Comparison of ENCODE assay signal across 9 mouse cellular contexts in genomic region chr2:26571826-26572225, GRCm38 (mm10). TPM values are rescaled to one million over a fixed set of nuclear protein-coding genes. Genes with fewer than 3 reads are reported as not detected.
DNase-seq lines count a peak whose midpoint lies in the region; ATAC-seq lines count a peak whose summit lies in the region.
"Had no signal": no experiment of that assay in that cellular context is flagged by ENCODE, and none has a peak within 500 bp of the region (broad histone marks: within the 10 kb centered on the region; RNA-seq: fewer than 3 reads in every experiment).

No protein-coding gene starts in this region.

- peak overlapping the region; percentile 25; the same call in 1 of the 2 replicates for H3K27ac ChIP-seq in forebrain, embryonic 11.5 days (ENCODE audit: low read depth, low read length)
- H3K27ac ChIP-seq in forebrain, embryonic 13.5 days, result no peak overlapping the region
- H3K27ac ChIP-seq in forebrain, embryonic 15.5 days (replicated peaks), result peak overlapping the region; percentile 11; the same call in 1 of the 2 replicates
- H3K27ac ChIP-seq in lung, embryonic 15.5 days, result peak overlapping the region; percentile 83
- H3K27ac ChIP-seq: embryonic facial prominence, embryonic 12.5 days had no signal

- H3K4me2 ChIP-seq in forebrain, embryonic 11.5 days (ENCODE audit: low read depth, low read length, severe bottlenecking), result no peak overlapping the region
- H3K4me2 ChIP-seq in forebrain, embryonic 13.5 days, result no peak overlapping the region
- H3K4me2 ChIP-seq in forebrain, embryonic 15.5 days (replicated peaks), result no peak overlapping the region
- peak overlapping the region; percentile 44 for H3K4me2 ChIP-seq in lung, embryonic 15.5 days
- H3K4me2 ChIP-seq: embryonic facial prominence, embryonic 12.5 days had no signal

- H3K4me1 ChIP-seq in forebrain, embryonic 11.5 days (replicated peaks; ENCODE audit: control insufficient read depth, insufficient read depth, low read length), result no peaks in the 10 kb centered on the region; the same call in 1 of the 2 replicates
- H3K4me1 ChIP-seq in forebrain, embryonic 13.5 days, result peaks cover 17% of the 10 kb centered on the region
- peaks cover 11% of the 10 kb centered on the region for H3K4me1 ChIP-seq in forebrain, embryonic 15.5 days
- H3K4me1 ChIP-seq in lung, embryonic 15.5 days, result peaks cover 48% of the 10 kb centered on the region

- no peak overlapping the region for H3K4me3 ChIP-seq in forebrain, embryonic 11.5 days (ENCODE audit: low read depth, low read length)
- no peak overlapping the region for H3K4me3 ChIP-seq in forebrain, embryonic 13.5 days
- no peak overlapping the region for H3K4me3 ChIP-seq in forebrain, embryonic 15.5 days
- H3K4me3 ChIP-seq in lung, embryonic 15.5 days, result no peak overlapping the region
- H3K4me3 ChIP-seq: embryonic facial prominence, embryonic 12.5 days had no signal

- H3K36me3 ChIP-seq in forebrain, embryonic 11.5 days (ENCODE audit: control insufficient read depth, insufficient read depth, low read length), result no peaks in the 10 kb centered on the region
- no peaks in the 10 kb centered on the region for H3K36me3 ChIP-seq in forebrain, embryonic 13.5 days (ENCODE audit: poor library complexity, severe bottlenecking)
- H3K36me3 ChIP-seq in forebrain, embryonic 15.5 days, result no peaks in the 10 kb centered on the region
- H3K36me3 ChIP-seq in lung, embryonic 15.5 days, result no peaks in the 10 kb centered on the region
- H3K36me3 ChIP-seq: embryonic facial prominence, embryonic 12.5 days had no signal

- WGBS in forebrain, embryonic 11.5 days, result 78% methylated on average over 5 of the region's 5 CpGs
- 74% methylated on average over 5 of the region's 5 CpGs for WGBS in forebrain, embryonic 13.5 days
- 62% methylated on average over 5 of the region's 5 CpGs for WGBS in forebrain, embryonic 15.5 days
- 61% methylated on average over 5 of the region's 5 CpGs for WGBS in lung, embryonic 15.5 days

- H3K9me3 ChIP-seq in forebrain, embryonic 11.5 days (ENCODE audit: control insufficient read depth, low read length), result no peaks in the 10 kb centered on the region
- no peaks in the 10 kb centered on the region for H3K9me3 ChIP-seq in forebrain, embryonic 13.5 days (replicated peaks)
- no peaks in the 10 kb centered on the region for H3K9me3 ChIP-seq in forebrain, embryonic 15.5 days
- H3K9me3 ChIP-seq in lung, embryonic 15.5 days, result no peaks in the 10 kb centered on the region
- H3K9me3 ChIP-seq: embryonic facial prominence, embryonic 12.5 days had no signal

- no peaks in the 10 kb centered on the region for H3K27me3 ChIP-seq in forebrain, embryonic 11.5 days (ENCODE audit: control insufficient read depth, insufficient read depth, low read length)
- no peaks in the 10 kb centered on the region for H3K27me3 ChIP-seq in forebrain, embryonic 13.5 days
- no peaks in the 10 kb centered on the region for H3K27me3 ChIP-seq in forebrain, embryonic 15.5 days
- no peaks in the 10 kb centered on the region for H3K27me3 ChIP-seq in lung, embryonic 15.5 days
- H3K27me3 ChIP-seq: embryonic facial prominence, embryonic 12.5 days had no signal

- DNase-seq in forebrain, embryonic 11.5 days (ENCODE audit: low spot score), result no peak
- DNase-seq in kidney, adult 8-10 months, result peak; percentile 58 to 74
- no peak for DNase-seq in thymus, postnatal 25 days
- DNase-seq in urinary bladder, postnatal 10 days (ENCODE audit: low spot score), result no peak
- no peak for DNase-seq in testis, postnatal 14 days (ENCODE audit: low spot score)

- H3K9ac ChIP-seq in forebrain, embryonic 11.5 days (ENCODE audit: low read length), result no peak overlapping the region
- H3K9ac ChIP-seq in forebrain, embryonic 13.5 days, result no peak overlapping the region
- H3K9ac ChIP-seq in forebrain, embryonic 15.5 days (replicated peaks), result no peak overlapping the region
- no peak overlapping the region for H3K9ac ChIP-seq in lung, embryonic 15.5 days
- H3K9ac ChIP-seq: embryonic facial prominence, embryonic 12.5 days had no signal

- ATAC-seq in forebrain, embryonic 11.5 days (replicated peaks; ENCODE audit: low FRiP score), result no peak
- no peak for ATAC-seq in forebrain, embryonic 13.5 days
- no peak for ATAC-seq in forebrain, embryonic 15.5 days (replicated peaks)
- peak; percentile 31 for ATAC-seq in lung, embryonic 15.5 days (ENCODE audit: borderline replicate concordance, extremely low read depth, low FRiP score, low TSS enrichment)

RNA-seq across cellular contexts. Expression of gene Egfl7, which starts 8.0 kb away (rescaled TPM):
- polyA plus RNA-seq in forebrain, embryonic 11.5 days (2014; fragmentation: Nextera tagmentation; extraction: Ambion mirVana), result 58.4 and 63.7 TPM in 2 replicates
- polyA plus RNA-seq in forebrain, embryonic 13.5 days (2015; fragmentation: Nextera tagmentation; extraction: Ambion mirVana), result 50.2 and 55.8 TPM in 2 replicates
- polyA plus RNA-seq in forebrain, embryonic 15.5 days (2015; fragmentation: Nextera tagmentation; extraction: Ambion mirVana), result 46.4 and 56.9 TPM in 2 replicates
- 339 and 341 TPM in 2 replicates for polyA plus RNA-seq in lung, embryonic 15.5 days (2015; fragmentation: Nextera tagmentation; extraction: Ambion mirVana)

RNA-seq across cellular contexts. Expression of gene Gm20532, which starts 14.6 kb away (rescaled TPM):
- not detected in 2 replicates for polyA plus RNA-seq in forebrain, embryonic 11.5 days (2014; fragmentation: Nextera tagmentation; extraction: Ambion mirVana)
- polyA plus RNA-seq in forebrain, embryonic 13.5 days (2015; fragmentation: Nextera tagmentation; extraction: Ambion mirVana), result not detected in 2 replicates
- polyA plus RNA-seq in forebrain, embryonic 15.5 days (2015; fragmentation: Nextera tagmentation; extraction: Ambion mirVana), result not detected in 2 replicates
- not detected in 2 replicates for polyA plus RNA-seq in lung, embryonic 15.5 days (2015; fragmentation: Nextera tagmentation; extraction: Ambion mirVana)
- polyA plus RNA-seq: embryonic facial prominence, embryonic 12.5 days had no signal

RNA-seq across cellular contexts. Expression of gene Agpat2, which starts 32.4 kb away (rescaled TPM):
- 6.0 and 8.9 TPM in 2 replicates for polyA plus RNA-seq in forebrain, embryonic 11.5 days (2014; fragmentation: Nextera tagmentation; extraction: Ambion mirVana)
- 2.5 and 3.6 TPM in 2 replicates for polyA plus RNA-seq in forebrain, embryonic 13.5 days (2015; fragmentation: Nextera tagmentation; extraction: Ambion mirVana)
- polyA plus RNA-seq in forebrain, embryonic 15.5 days (2015; fragmentation: Nextera tagmentation; extraction: Ambion mirVana), result 3.4 and 3.9 TPM in 2 replicates
- 39.1 and 41.1 TPM in 2 replicates for polyA plus RNA-seq in lung, embryonic 15.5 days (2015; fragmentation: Nextera tagmentation; extraction: Ambion mirVana)

RNA-seq across cellular contexts. Expression of gene Notch1, which starts 55.4 kb away (rescaled TPM):
- 68.3 and 70.9 TPM in 2 replicates for polyA plus RNA-seq in forebrain, embryonic 11.5 days (2014; fragmentation: Nextera tagmentation; extraction: Ambion mirVana)
- 28.1 and 32.8 TPM in 2 replicates for polyA plus RNA-seq in forebrain, embryonic 13.5 days (2015; fragmentation: Nextera tagmentation; extraction: Ambion mirVana)
- polyA plus RNA-seq in forebrain, embryonic 15.5 days (2015; fragmentation: Nextera tagmentation; extraction: Ambion mirVana), result 22.6 and 26.1 TPM in 2 replicates
- polyA plus RNA-seq in lung, embryonic 15.5 days (2015; fragmentation: Nextera tagmentation; extraction: Ambion mirVana), result 22.1 and 23.9 TPM in 2 replicates

RNA-seq across cellular contexts. Expression of gene Fam69b, which starts 56.4 kb away (rescaled TPM):
- polyA plus RNA-seq in forebrain, embryonic 11.5 days (2014; fragmentation: Nextera tagmentation; extraction: Ambion mirVana), result 49.8 and 63.8 TPM in 2 replicates
- polyA plus RNA-seq in forebrain, embryonic 13.5 days (2015; fragmentation: Nextera tagmentation; extraction: Ambion mirVana), result 81.9 and 89.4 TPM in 2 replicates
- polyA plus RNA-seq in forebrain, embryonic 15.5 days (2015; fragmentation: Nextera tagmentation; extraction: Ambion mirVana), result 111 and 121 TPM in 2 replicates
- 21.8 and 23.5 TPM in 2 replicates for polyA plus RNA-seq in lung, embryonic 15.5 days (2015; fragmentation: Nextera tagmentation; extraction: Ambion mirVana)

Comparison
In these comparisons a context has a peak if more than half of its experiments do, and no peak if none do; other contexts are left out.
1. DNase-seq: peak in kidney, adult 8-10 months (2 of 2); none in forebrain, embryonic 11.5 days (single experiment), thymus, postnatal 25 days (single experiment), urinary bladder, postnatal 10 days (single experiment) and testis, postnatal 14 days (single experiment).